Mouse (Mus musculus) megakaryocyte, embryonic 14.5 days (primary cell): ENCODE results near the gene Xrra1.

Experiments used
- FLI1 ChIP-seq: IDR thresholded peaks from 2 replicates; pipeline ENCODE4 v1.6.1; 2012; ENCODE audit warnings: low read length, inconsistent platforms, mixed read lengths
- GATA1 ChIP-seq: IDR thresholded peaks from 3 replicates; pipeline ENCODE4 v1.6.1; 2012; ENCODE audit warnings: mixed read lengths, low read length, inconsistent platforms, borderline replicate concordance

GRCm38 (mm10) chr7:99889175-99889880 is 30.4 kb downstream of the Xrra1 start:
- TF ChIP-seq GATA1 (no peak), FLI1 (no peak)
